In the genomic region with DNA sequence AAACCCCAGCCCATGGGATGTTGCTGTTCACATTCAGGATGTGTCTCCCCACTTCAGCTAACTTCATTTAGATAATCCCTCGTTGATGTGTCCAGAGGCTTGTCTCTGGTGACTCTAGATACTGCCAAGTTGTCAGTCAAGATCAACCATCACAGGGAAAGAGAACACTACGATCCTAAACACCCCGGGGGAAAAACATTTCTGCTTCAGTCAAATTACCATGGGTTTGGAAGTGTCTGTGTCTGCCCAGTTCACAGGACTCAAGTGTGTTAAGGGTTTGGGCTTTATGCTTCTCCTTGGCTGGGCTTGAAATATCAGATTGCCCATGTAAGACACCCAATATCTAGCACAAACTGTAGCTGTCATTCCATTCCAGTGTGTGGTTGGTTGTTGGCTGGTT, we compare ENCODE assay signal across 12 mouse cellular contexts.
"Had no signal": no experiment of that assay in that cellular context is flagged by ENCODE, and none has a peak within 500 bp of the region (broad histone marks: within the 10 kb centered on the region; RNA-seq: fewer than 3 reads in every experiment).

No protein-coding gene starts in this region.

- H3K4me1 ChIP-seq: limb, embryonic 15.5 days; neural tube, embryonic 12.5 days had no signal

- DNase-seq: kidney, adult 8-10 months; kidney, postnatal 25 days; lung, adult 18-20 months; right cerebral cortex, postnatal 14 days; thymus, postnatal 36 days had no signal

- H3K9ac ChIP-seq: limb, embryonic 15.5 days; liver, embryonic 14.5 days; neural tube, embryonic 12.5 days had no signal

- H3K4me2 ChIP-seq: limb, embryonic 15.5 days; midbrain, embryonic 11.5 days; neural tube, embryonic 12.5 days had no signal

- H3K36me3 ChIP-seq: limb, embryonic 15.5 days; neural tube, embryonic 12.5 days had no signal

- H3K27me3 ChIP-seq: limb, embryonic 15.5 days; neural tube, embryonic 12.5 days had no signal

- ATAC-seq: intestine, postnatal 0 days had no signal

- H3K9me3 ChIP-seq: limb, embryonic 15.5 days; neural tube, embryonic 12.5 days had no signal

- H3K4me3 ChIP-seq: left cerebral cortex, adult 2 months; limb, embryonic 15.5 days; myocyte; neural tube, embryonic 12.5 days had no signal

- H3K27ac ChIP-seq: left cerebral cortex, adult 2 months; limb, embryonic 15.5 days; liver, embryonic 14.5 days; neural tube, embryonic 12.5 days had no signal
